18 mouse cellular contexts compared by ENCODE assay signal in genomic region chr12:7291557-7291956, GRCm38 (mm10).
DNase-seq lines count a peak whose midpoint lies in the region; ATAC-seq lines count a peak whose summit lies in the region.
"Had no signal": no experiment of that assay in that cellular context is flagged by ENCODE, and none has a peak within 500 bp of the region (broad histone marks: within the 10 kb centered on the region; RNA-seq: fewer than 3 reads in every experiment).

No protein-coding gene starts in this region.

- H3K4me1 ChIP-seq in midbrain, embryonic 12.5 days = no peaks in the 10 kb centered on the region
- no peaks in the 10 kb centered on the region for H3K4me1 ChIP-seq in midbrain, embryonic 11.5 days (ENCODE audit: control insufficient read depth, insufficient read depth, low read length)
- no peaks in the 10 kb centered on the region for H3K4me1 ChIP-seq in forebrain, embryonic 14.5 days (ENCODE audit: control insufficient read depth, insufficient read depth, low read length)
- H3K4me1 ChIP-seq in hindbrain, embryonic 16.5 days (ENCODE audit: control insufficient read depth, insufficient read depth, low read depth, low read length) = no peaks in the 10 kb centered on the region; the same call in 1 of the 2 replicates
- peaks cover 6% of the 10 kb centered on the region; the same call in 1 of the 2 replicates for H3K4me1 ChIP-seq in neural tube, embryonic 15.5 days
- H3K4me1 ChIP-seq in intestine, embryonic 16.5 days (ENCODE audit: control insufficient read depth, insufficient read depth, low read length) = no peaks in the 10 kb centered on the region
- H3K4me1 ChIP-seq: heart, embryonic 13.5 days; limb, embryonic 13.5 days had no signal

- ATAC-seq in midbrain, embryonic 12.5 days (ENCODE audit: low FRiP score, low read depth) = no peak
- ATAC-seq in midbrain, embryonic 11.5 days (ENCODE audit: low FRiP score) = no peak
- peak; percentile 54; the same call in 1 of the 2 replicates for ATAC-seq in forebrain, embryonic 14.5 days
- peak; percentile 91 for ATAC-seq in hindbrain, embryonic 16.5 days
- peak; percentile 45; the same call in 1 of the 2 replicates for ATAC-seq in neural tube, embryonic 15.5 days (ENCODE audit: low FRiP score)
- ATAC-seq in intestine, embryonic 16.5 days = no peak
- ATAC-seq: intestine, postnatal 0 days had no signal

- no peak overlapping the region for H3K4me3 ChIP-seq in midbrain, embryonic 12.5 days
- H3K4me3 ChIP-seq in midbrain, embryonic 11.5 days (ENCODE audit: low read depth, low read length) = no peak overlapping the region
- H3K4me3 ChIP-seq in forebrain, embryonic 14.5 days (ENCODE audit: low read depth, low read length) = no peak overlapping the region
- no peak overlapping the region for H3K4me3 ChIP-seq in hindbrain, embryonic 16.5 days (ENCODE audit: low read length)
- no peak overlapping the region for H3K4me3 ChIP-seq in neural tube, embryonic 15.5 days (replicated peaks)
- H3K4me3 ChIP-seq in intestine, embryonic 16.5 days (ENCODE audit: low read length) = no peak overlapping the region
- H3K4me3 ChIP-seq: erythroblast, embryonic 14.5 days; heart, embryonic 13.5 days; limb, embryonic 13.5 days had no signal

- H3K27ac ChIP-seq in midbrain, embryonic 12.5 days (replicated peaks) = 0 out of 2 replicates have a peak overlapping the region, but pooled peaks have one; percentile 20
- H3K27ac ChIP-seq in midbrain, embryonic 11.5 days (ENCODE audit: low read depth, low read length) = no peak overlapping the region
- H3K27ac ChIP-seq in forebrain, embryonic 14.5 days (ENCODE audit: low read depth, low read length) = no peak overlapping the region; the same call in 1 of the 2 replicates
- no peak overlapping the region for H3K27ac ChIP-seq in hindbrain, embryonic 16.5 days (ENCODE audit: low read depth, low read length)
- H3K27ac ChIP-seq in neural tube, embryonic 15.5 days (replicated peaks) = no peak overlapping the region
- H3K27ac ChIP-seq in intestine, embryonic 16.5 days (ENCODE audit: low read length) = no peak overlapping the region
- H3K27ac ChIP-seq: heart, embryonic 13.5 days; limb, embryonic 13.5 days; liver, embryonic 14.5 days had no signal

- no peaks in the 10 kb centered on the region for H3K36me3 ChIP-seq in midbrain, embryonic 12.5 days
- no peaks in the 10 kb centered on the region for H3K36me3 ChIP-seq in midbrain, embryonic 11.5 days (ENCODE audit: control insufficient read depth, insufficient read depth, low read length)
- H3K36me3 ChIP-seq in forebrain, embryonic 14.5 days (ENCODE audit: control insufficient read depth, insufficient read depth, low read length) = no peaks in the 10 kb centered on the region
- H3K36me3 ChIP-seq in hindbrain, embryonic 16.5 days (ENCODE audit: control insufficient read depth, insufficient read depth, low read length) = no peaks in the 10 kb centered on the region
- no peaks in the 10 kb centered on the region for H3K36me3 ChIP-seq in neural tube, embryonic 15.5 days
- no peaks in the 10 kb centered on the region for H3K36me3 ChIP-seq in intestine, embryonic 16.5 days (ENCODE audit: control insufficient read depth, insufficient read depth, low read length)
- H3K36me3 ChIP-seq: heart, embryonic 13.5 days; limb, embryonic 13.5 days had no signal

- H3K9me3 ChIP-seq in midbrain, embryonic 12.5 days = 0 out of 2 replicates have a peak, but pooled peaks cover 3% of the 10 kb centered on the region
- no peaks in the 10 kb centered on the region for H3K9me3 ChIP-seq in midbrain, embryonic 11.5 days (ENCODE audit: control insufficient read depth, low read length)
- H3K9me3 ChIP-seq in forebrain, embryonic 14.5 days (replicated peaks; ENCODE audit: control insufficient read depth, low read length) = no peaks in the 10 kb centered on the region
- H3K9me3 ChIP-seq in hindbrain, embryonic 16.5 days (ENCODE audit: control insufficient read depth, low read length) = no peaks in the 10 kb centered on the region
- H3K9me3 ChIP-seq in neural tube, embryonic 15.5 days (replicated peaks) = no peaks in the 10 kb centered on the region
- no peaks in the 10 kb centered on the region for H3K9me3 ChIP-seq in intestine, embryonic 16.5 days (ENCODE audit: control insufficient read depth, low read length)
- H3K9me3 ChIP-seq: heart, embryonic 13.5 days; limb, embryonic 13.5 days had no signal

- no peak overlapping the region for H3K9ac ChIP-seq in midbrain, embryonic 12.5 days (replicated peaks)
- H3K9ac ChIP-seq in midbrain, embryonic 11.5 days (ENCODE audit: low read length) = no peak overlapping the region
- H3K9ac ChIP-seq in forebrain, embryonic 14.5 days (ENCODE audit: low read length) = no peak overlapping the region
- H3K9ac ChIP-seq in hindbrain, embryonic 16.5 days (ENCODE audit: low read depth, low read length) = no peak overlapping the region
- H3K9ac ChIP-seq in neural tube, embryonic 15.5 days (replicated peaks) = no peak overlapping the region
- no peak overlapping the region for H3K9ac ChIP-seq in intestine, embryonic 16.5 days (ENCODE audit: low read depth, low read length)
- H3K9ac ChIP-seq: heart, embryonic 13.5 days; limb, embryonic 13.5 days; liver, embryonic 14.5 days had no signal

- no peaks in the 10 kb centered on the region for H3K27me3 ChIP-seq in midbrain, embryonic 12.5 days
- no peaks in the 10 kb centered on the region for H3K27me3 ChIP-seq in midbrain, embryonic 11.5 days (ENCODE audit: control insufficient read depth, insufficient read depth, low read length)
- no peaks in the 10 kb centered on the region for H3K27me3 ChIP-seq in forebrain, embryonic 14.5 days (replicated peaks; ENCODE audit: control insufficient read depth, insufficient read depth, low read length)
- H3K27me3 ChIP-seq in hindbrain, embryonic 16.5 days (replicated peaks; ENCODE audit: control insufficient read depth, insufficient read depth, low read length) = no peaks in the 10 kb centered on the region
- no peaks in the 10 kb centered on the region for H3K27me3 ChIP-seq in neural tube, embryonic 15.5 days (replicated peaks)
- no peaks in the 10 kb centered on the region for H3K27me3 ChIP-seq in intestine, embryonic 16.5 days (replicated peaks; ENCODE audit: control insufficient read depth, insufficient read depth, low read length)
- H3K27me3 ChIP-seq: heart, embryonic 13.5 days; limb, embryonic 13.5 days had no signal

- DNase-seq in midbrain, embryonic 11.5 days (ENCODE audit: low spot score, missing footprints) = no peak
- peak; percentile 53 for DNase-seq in forebrain, embryonic 14.5 days (ENCODE audit: low spot score)
- DNase-seq in layer of hippocampus, adult 8-10 months (ENCODE audit: low spot score in 2 of 2) = no peak
- DNase-seq in left cerebral cortex, adult 11 months (ENCODE audit: low spot score) = no peak
- DNase-seq: cerebellum, postnatal 25 days; heart, postnatal 36 days; lung, postnatal 14 days; right cerebral cortex, postnatal 4 days; thymus, postnatal 36 days had no signal

- no peak overlapping the region for H3K4me2 ChIP-seq in midbrain, embryonic 12.5 days (replicated peaks)
- H3K4me2 ChIP-seq in midbrain, embryonic 11.5 days = no peak overlapping the region
- no peak overlapping the region for H3K4me2 ChIP-seq in forebrain, embryonic 14.5 days (ENCODE audit: low read length)
- no peak overlapping the region for H3K4me2 ChIP-seq in hindbrain, embryonic 16.5 days (ENCODE audit: low read length)
- H3K4me2 ChIP-seq in neural tube, embryonic 15.5 days = no peak overlapping the region
- H3K4me2 ChIP-seq in intestine, embryonic 16.5 days (ENCODE audit: low read depth, low read length) = no peak overlapping the region
- H3K4me2 ChIP-seq: heart, embryonic 13.5 days; limb, embryonic 13.5 days had no signal

- 76% methylated on average over 2 of the region's 2 CpGs for WGBS in midbrain, embryonic 12.5 days
- 83% methylated on average over 2 of the region's 2 CpGs for WGBS in midbrain, embryonic 11.5 days
- WGBS in forebrain, embryonic 14.5 days = 49% methylated on average over 2 of the region's 2 CpGs
- WGBS in hindbrain, embryonic 16.5 days = 46% methylated on average over 2 of the region's 2 CpGs
- WGBS in neural tube, embryonic 15.5 days = 50% methylated on average over 2 of the region's 2 CpGs
- 71% methylated on average over 2 of the region's 2 CpGs for WGBS in intestine, embryonic 16.5 days

Comparison
In these comparisons a context has a peak if more than half of its experiments do, and no peak if none do; other contexts are left out.
1. ATAC-seq: peak in forebrain, embryonic 14.5 days (single experiment), hindbrain, embryonic 16.5 days (single experiment) and neural tube, embryonic 15.5 days (single experiment); none in midbrain, embryonic 12.5 days (single experiment), midbrain, embryonic 11.5 days (single experiment) and intestine, embryonic 16.5 days (single experiment).